Mouse (Mus musculus): Measurements from ENCODE around the gene Tlcd2. TPM values are rescaled to one million over a fixed set of nuclear protein-coding genes. Genes with fewer than 3 reads are reported as not detected.

Tlcd2 gene
- polyA plus RNA-seq, 1 experiment from 2014 or later = 6.1 TPM

DNA sequence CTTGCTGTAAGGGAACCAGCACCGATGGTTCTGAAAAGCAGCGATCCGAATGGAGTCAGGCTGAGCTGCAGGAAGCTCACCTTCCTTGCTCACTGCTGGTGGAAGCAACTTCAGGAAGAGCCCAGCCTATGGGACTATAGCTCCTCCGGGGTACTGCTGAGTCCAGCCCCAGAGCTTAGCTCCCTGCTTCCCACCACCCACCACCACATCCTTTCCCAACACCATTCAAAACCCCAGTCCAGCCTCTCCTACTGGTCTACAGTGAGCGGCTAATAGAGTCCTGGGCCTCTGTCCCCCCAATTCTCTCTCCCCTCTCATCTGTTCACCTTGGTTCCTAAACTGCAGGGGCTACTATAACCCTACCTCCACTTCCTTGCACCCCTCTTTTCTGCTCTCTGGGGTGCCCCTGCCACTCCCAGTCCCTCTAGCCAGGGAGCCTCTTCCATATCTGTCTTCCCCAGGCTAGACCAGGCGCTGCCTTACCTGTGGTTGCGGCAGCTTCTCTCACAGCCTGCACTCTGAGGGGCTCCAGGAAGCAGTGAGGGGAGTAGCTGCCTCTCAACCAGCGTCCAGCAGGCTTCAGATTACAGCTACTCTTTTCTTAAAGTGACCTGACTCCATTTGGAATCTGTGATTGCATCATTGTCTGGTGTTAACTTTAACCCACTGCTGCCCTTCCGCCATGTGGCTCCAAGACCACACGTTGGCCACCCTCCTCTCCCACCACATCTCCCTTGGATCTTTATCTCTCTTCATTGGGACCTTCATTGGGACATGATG, 39.3 kb upstream of the Tlcd2 start, which contains the start of gene Serpinf1:
TSS of gene Serpinf1 (minus strand) at position 689 of the 780 bp plus-strand sequence.
- Histone ChIP-seq H3K4me3 (ENCODE audit: low read depth, low read length) (0 out of 2 replicates have a peak within 1 kb of the TSS, but pooled peaks have one; percentile 16), H3K4me1 (ENCODE audit: insufficient read depth, low read depth, low read length) (no peaks in the 10 kb centered on the region), H3K4me2 (replicated peaks; ENCODE audit: low read depth, low read length) (peak within 1 kb of the TSS; percentile 15), H3K9me3 (ENCODE audit: low read length) (no peaks in the 10 kb centered on the region), H3K9ac (replicated peaks; ENCODE audit: low read depth) (no peak within 1 kb of the TSS), H3K27me3 (replicated peaks; ENCODE audit: insufficient read depth, low read length) (no peaks in the 10 kb centered on the region), H3K36me3 (ENCODE audit: insufficient read depth, low read length) (no peaks in the 10 kb centered on the region), H3K27ac (ENCODE audit: low read length) (no peak within 1 kb of the TSS)
- WGBS = 35% methylated on average over 10 of the region's 10 CpGs
- DNase-seq (ENCODE audit: low spot score) (peak; percentile 47), ATAC-seq (0 out of 2 replicates have a peak, but pooled peaks have one; percentile 28)
- TF ChIP-seq CTCF (IDR thresholded peaks at IDR 0.05) = no peak
- TF ChIP-seq EP300 (IDR thresholded peaks at IDR 0.05) = no peak

DNA sequence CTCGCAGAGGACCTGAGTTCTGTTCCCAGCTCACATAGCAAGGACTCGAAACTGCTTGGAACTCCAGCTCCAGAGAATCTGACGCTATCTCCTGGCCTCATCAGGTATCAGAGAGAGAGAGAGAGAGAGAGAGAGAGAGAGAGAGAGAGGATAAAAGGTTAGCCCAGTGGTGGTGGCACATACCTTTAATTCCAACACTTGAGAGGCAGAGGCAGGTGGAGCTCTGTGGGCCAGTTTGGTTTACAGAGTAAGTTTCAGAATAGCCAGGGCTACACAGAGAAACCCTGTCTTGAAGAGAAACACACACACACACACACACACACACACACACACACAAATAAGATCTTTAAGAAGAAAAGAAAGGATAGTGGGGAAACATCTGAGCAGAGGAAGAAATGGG, 38.4 kb upstream of the Tlcd2 start:
- TF ChIP-seq CTCF (IDR thresholded peaks at IDR 0.05) = no peak
- WGBS = 82% methylated on average over 3 of the region's 3 CpGs
- Histone ChIP-seq H3K27me3 (replicated peaks; ENCODE audit: insufficient read depth, low read length) (no peaks in the 10 kb centered on the region), H3K4me2 (replicated peaks; ENCODE audit: low read depth, low read length) (no peak overlapping the region), H3K9me3 (ENCODE audit: low read length) (no peaks in the 10 kb centered on the region), H3K4me3 (ENCODE audit: low read depth, low read length) (no peak overlapping the region), H3K36me3 (ENCODE audit: insufficient read depth, low read length) (no peaks in the 10 kb centered on the region), H3K9ac (replicated peaks; ENCODE audit: low read depth) (no peak overlapping the region), H3K4me1 (ENCODE audit: insufficient read depth, low read depth, low read length) (no peaks in the 10 kb centered on the region), H3K27ac (ENCODE audit: low read length) (no peak overlapping the region)
- no peak for DNase-seq (ENCODE audit: low spot score)
- no peak for ATAC-seq

DNA sequence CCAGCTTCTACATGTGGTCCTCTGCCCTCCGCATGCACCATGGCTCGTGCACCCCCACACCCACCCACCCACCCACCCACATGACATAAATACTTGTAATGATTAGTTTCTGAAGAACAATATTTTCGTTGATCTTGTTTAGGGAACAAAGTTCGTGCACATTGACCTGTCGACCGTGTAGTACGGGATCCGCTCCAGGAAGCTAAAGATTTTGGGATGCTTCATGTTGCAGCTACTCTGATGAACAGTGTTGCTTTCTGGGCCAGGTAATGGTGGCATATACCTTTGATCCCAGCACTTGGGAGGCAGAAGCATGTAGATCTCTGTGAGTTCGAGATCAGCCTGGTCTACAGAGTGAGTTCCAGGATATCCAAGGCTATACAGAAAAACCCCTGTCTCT, 37.5 kb upstream of the Tlcd2 start:
- H3K27ac ChIP-seq (ENCODE audit: low read length) = no peak overlapping the region
- no peaks in the 10 kb centered on the region for H3K27me3 ChIP-seq (replicated peaks; ENCODE audit: insufficient read depth, low read length)
- H3K9me3 ChIP-seq (ENCODE audit: low read length) = no peaks in the 10 kb centered on the region
- no peak overlapping the region for H3K4me2 ChIP-seq (replicated peaks; ENCODE audit: low read depth, low read length)
- 87% methylated on average over 9 of the region's 9 CpGs for WGBS
- DNase-seq (ENCODE audit: low spot score) = no peak
- H3K9ac ChIP-seq (replicated peaks; ENCODE audit: low read depth) = no peak overlapping the region
- no peak for TF ChIP-seq EP300 (IDR thresholded peaks at IDR 0.05)
- TF ChIP-seq CTCF (IDR thresholded peaks at IDR 0.05) = no peak
- no peak for ATAC-seq
- no peaks in the 10 kb centered on the region for H3K4me1 ChIP-seq (ENCODE audit: insufficient read depth, low read depth, low read length)
- no peaks in the 10 kb centered on the region for H3K36me3 ChIP-seq (ENCODE audit: insufficient read depth, low read length)
- H3K4me3 ChIP-seq (ENCODE audit: low read depth, low read length) = no peak overlapping the region

DNA sequence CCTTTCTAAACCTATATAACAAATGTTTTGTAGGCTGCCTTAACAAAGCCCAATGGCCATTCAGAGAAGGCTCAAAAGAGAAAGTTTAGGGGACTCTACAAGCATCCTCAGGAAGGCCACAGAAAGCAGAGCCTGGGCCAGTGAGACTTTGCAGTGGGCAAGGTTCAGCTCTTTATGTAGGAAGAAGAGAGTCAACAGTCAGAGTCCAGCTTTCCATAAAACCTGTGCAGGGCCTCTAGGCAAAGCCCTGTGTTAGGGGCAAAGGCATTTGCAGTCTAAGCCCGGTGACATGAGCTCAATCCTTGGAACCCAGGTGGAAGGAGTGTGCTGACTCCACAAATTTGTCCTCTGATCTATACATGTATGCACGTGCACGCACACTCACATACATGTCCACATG, 37.1 kb upstream of the Tlcd2 start:
- Histone ChIP-seq H3K9me3 (ENCODE audit: low read length) (no peaks in the 10 kb centered on the region), H3K4me2 (replicated peaks; ENCODE audit: low read depth, low read length) (no peak overlapping the region), H3K4me1 (ENCODE audit: insufficient read depth, low read depth, low read length) (no peaks in the 10 kb centered on the region), H3K27ac (ENCODE audit: low read length) (no peak overlapping the region), H3K27me3 (replicated peaks; ENCODE audit: insufficient read depth, low read length) (no peaks in the 10 kb centered on the region), H3K9ac (replicated peaks; ENCODE audit: low read depth) (no peak overlapping the region), H3K4me3 (ENCODE audit: low read depth, low read length) (no peak overlapping the region), H3K36me3 (ENCODE audit: insufficient read depth, low read length) (no peaks in the 10 kb centered on the region)
- no peak for DNase-seq (ENCODE audit: low spot score)
- no peak for TF ChIP-seq CTCF (IDR thresholded peaks at IDR 0.05)
- no peak for TF ChIP-seq EP300 (IDR thresholded peaks at IDR 0.05)
- WGBS = 91% methylated on average over 3 of the region's 3 CpGs
- ATAC-seq = no peak

DNA sequence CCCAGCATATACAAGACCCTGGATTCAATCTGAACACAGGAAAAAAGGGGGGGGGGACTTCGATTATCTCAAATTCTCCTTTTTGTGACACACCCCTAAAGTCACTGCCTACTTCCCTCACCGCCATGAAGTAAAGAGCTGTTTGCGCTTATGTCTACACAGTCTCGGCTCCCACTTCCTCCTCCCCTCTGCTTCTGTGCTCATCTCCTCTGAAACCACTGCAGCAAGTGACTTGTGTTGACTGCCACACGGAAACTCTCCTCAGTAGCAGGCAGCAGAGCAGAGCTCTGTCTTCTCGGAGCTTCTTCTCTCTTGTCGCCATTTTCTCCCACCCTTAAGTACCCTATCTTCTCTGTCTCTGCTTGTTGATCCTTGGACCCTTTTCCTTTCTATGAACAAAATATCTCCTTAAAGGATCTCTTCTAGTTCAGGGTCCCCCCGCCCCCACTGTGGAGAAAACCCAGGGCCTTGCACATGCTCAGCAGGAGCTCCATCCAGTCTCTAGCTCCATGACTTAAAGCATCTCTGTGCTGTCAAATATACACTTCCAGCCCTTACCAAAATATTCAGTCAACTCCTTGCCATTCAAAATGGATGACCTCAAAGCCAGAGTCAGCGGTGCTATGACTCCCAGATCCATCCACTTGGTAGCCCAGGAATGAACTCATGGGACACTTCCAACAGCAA, 32.4 kb upstream of the Tlcd2 start:
- no peak overlapping the region for H3K9ac ChIP-seq (replicated peaks; ENCODE audit: low read depth)

DNA sequence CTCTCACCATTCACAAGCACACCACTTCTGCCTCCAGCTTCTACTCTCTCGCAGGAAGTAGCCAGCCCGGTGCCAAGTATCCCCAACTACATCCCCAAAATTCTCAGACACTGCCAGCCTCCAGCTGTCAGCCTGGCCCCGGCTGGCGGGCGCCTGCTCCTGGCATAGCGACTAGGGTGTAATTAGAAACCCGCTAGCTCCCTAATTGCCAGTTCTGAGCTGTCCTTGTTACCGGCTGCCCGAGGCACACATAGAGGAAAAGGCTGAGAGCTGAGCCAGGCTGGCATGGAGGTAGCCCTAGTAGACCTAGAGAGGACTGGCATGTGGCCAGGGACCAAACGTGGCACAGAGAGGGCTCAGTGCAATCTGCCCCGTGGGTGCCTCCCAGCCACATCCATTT, 30.2 kb upstream of the Tlcd2 start:
- H3K9ac ChIP-seq (replicated peaks; ENCODE audit: low read depth) = no peak overlapping the region
- TF ChIP-seq EP300 (IDR thresholded peaks at IDR 0.05) (no peak), CTCF (IDR thresholded peaks at IDR 0.05) (no peak)
- H3K4me3 ChIP-seq (ENCODE audit: low read depth, low read length) = no peak overlapping the region
- no peaks in the 10 kb centered on the region for H3K4me1 ChIP-seq (ENCODE audit: insufficient read depth, low read depth, low read length)
- no peaks in the 10 kb centered on the region for H3K9me3 ChIP-seq (ENCODE audit: low read length)
- 72% methylated on average over 11 of the region's 11 CpGs for WGBS
- H3K27me3 ChIP-seq (replicated peaks; ENCODE audit: insufficient read depth, low read length) = no peaks in the 10 kb centered on the region
- H3K4me2 ChIP-seq (replicated peaks; ENCODE audit: low read depth, low read length) = no peak overlapping the region
- H3K27ac ChIP-seq (ENCODE audit: low read length) = no peak overlapping the region
- DNase-seq (ENCODE audit: low spot score) (no peak), ATAC-seq (no peak)
- H3K36me3 ChIP-seq (ENCODE audit: insufficient read depth, low read length) = no peaks in the 10 kb centered on the region

More for the DNA sequence above, 32.4 kb upstream of the Tlcd2 start:
- 60% methylated on average over 9 of the region's 9 CpGs for WGBS
- no peak overlapping the region for H3K4me2 ChIP-seq (replicated peaks; ENCODE audit: low read depth, low read length)
- no peak overlapping the region for H3K27ac ChIP-seq (ENCODE audit: low read length)
- H3K4me3 ChIP-seq (ENCODE audit: low read depth, low read length) = no peak overlapping the region
- H3K4me1 ChIP-seq (ENCODE audit: insufficient read depth, low read depth, low read length) = no peaks in the 10 kb centered on the region
- H3K27me3 ChIP-seq (replicated peaks; ENCODE audit: insufficient read depth, low read length) = no peaks in the 10 kb centered on the region
- DNase-seq (ENCODE audit: low spot score) (peak; percentile 48), ATAC-seq (no peak)
- H3K9me3 ChIP-seq (ENCODE audit: low read length) = no peaks in the 10 kb centered on the region
- no peaks in the 10 kb centered on the region for H3K36me3 ChIP-seq (ENCODE audit: insufficient read depth, low read length)
- TF ChIP-seq EP300 (IDR thresholded peaks at IDR 0.05) = no peak
- no peak for TF ChIP-seq CTCF (IDR thresholded peaks at IDR 0.05)
